Mouse (Mus musculus): Measurements from ENCODE around the gene Iqcc.

GRCm38 (mm10) chr4:129622803-129623535, 4.1 kb upstream of the Iqcc start:
- TF ChIP-seq CTCF (IDR thresholded peaks at IDR 0.05; ENCODE audit: borderline replicate concordance, insufficient read depth, low read depth, low read length) (no peak), POLR2A (IDR thresholded peaks at IDR 0.05; ENCODE audit: borderline replicate concordance, insufficient read depth, low read length) (peak; percentile 26; the same call in 1 of the 2 replicates)

Measured in cerebellum, adult 2 months (tissue).